Mouse (Mus musculus) retina, embryonic 14.5 days (tissue): ENCODE data around the gene Acot3.

ENCODE experiments used
- DNase-seq: peaks from one replicate; pipeline ENCODE4 v3.0.0-alpha.2; 2015; ENCODE audit warnings: low spot score

Gene Acot3

DNA sequence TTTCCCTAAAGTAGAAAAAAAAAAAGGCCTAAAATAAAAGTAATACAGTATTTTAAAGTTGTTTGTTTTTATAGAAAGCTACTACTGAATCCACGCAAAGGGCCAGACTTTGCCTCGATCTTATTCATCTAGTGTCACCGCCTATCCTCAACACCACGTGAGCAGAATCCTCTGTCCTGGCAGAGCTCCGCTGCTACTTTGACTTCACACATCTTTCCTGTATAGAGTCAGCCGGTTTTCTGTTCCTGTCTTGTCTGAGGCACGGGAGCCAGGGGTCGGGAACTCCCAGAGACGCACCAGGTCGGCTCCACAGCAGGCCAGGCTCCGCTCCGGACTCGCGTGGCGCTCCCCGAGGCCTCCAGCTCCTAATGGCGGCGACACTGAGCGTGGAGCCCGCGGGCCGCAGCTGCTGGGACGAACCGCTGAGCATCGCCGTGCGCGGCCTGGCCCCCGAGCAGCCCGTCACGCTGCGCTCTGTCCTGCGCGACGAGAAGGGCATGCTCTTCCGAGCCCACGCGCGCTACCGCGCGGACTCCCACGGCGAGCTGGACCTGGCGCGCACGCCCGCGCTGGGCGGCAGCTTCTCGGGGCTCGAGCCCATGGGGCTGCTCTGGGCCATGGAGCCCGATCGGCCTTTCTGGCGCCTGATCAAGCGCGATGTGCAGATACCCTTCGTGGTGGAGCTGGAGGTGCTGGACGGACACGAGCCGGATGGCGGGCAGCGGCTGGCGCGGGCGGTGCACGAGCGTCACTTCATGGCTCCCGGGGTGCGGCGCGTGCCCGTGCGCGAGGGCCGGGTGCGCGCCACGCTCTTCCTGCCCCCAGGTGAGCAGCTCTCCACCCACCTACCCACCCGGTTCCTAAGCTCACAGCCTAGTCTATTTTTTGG, 48.9 kb downstream of the Acot3 start, which contains the start of gene Acot6:
Gene Acot6, plus strand, starts transcription at position 51 of the 889 bp plus-strand sequence.
- DNase-seq, result peak; percentile 62

DNA sequence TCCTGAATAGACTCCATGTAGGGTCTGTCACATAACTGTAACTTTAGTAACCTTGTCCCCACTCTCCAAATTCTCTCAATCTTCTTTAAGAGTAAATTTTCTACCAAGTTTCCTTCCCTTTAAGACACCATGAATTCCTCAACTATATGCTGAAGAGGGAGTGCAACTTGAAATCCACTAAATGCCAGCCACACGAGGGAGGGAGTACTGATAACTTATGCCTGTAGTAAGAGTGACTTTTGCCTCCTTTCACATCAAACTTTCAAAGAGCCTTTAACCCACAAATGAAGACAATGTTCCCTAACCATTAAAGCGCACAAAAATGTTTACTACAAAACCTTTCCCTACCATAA, 49.5 kb downstream of the Acot3 start:
- peak; percentile 8 for DNase-seq

DNA sequence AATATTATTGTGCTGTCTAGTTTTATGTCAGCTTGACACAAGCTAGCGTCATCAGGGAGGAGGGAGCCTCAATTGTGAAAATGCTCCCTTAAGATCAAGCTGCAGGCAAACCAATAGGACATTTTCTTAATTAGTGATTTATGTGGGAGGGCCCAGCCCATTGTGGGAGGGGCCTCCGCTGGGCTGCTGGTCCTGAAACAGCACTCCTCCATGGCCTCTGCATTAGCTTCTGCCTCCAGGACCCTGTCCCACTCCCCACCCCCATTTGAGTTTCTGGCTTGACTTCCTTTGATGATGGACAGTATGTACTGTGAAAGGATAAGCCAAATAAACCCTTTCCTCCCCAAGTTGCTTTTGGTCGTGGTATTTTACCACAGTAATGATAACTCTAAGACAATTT, 55.1 kb downstream of the Acot3 start:
- no peak for DNase-seq

DNA sequence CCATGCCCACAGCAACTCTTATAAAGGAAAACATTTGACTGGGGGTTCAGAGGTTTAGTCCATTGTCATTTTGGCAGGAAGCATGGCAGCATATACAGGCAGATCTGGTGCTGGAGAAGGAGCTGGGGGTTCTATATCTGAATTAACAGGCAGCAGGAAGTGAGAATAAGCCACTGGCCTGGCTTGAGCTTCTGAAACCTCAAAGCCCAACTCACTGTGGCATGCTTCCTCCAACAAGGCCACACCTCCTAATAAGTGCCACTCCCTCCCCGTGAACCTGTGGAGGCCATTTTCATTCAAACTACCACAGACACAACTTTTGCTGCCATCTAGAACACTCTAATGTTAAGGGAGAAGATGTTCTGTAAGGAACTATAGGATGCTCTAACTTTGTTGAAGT, 55.7 kb downstream of the Acot3 start:
- DNase-seq, result no peak

DNA sequence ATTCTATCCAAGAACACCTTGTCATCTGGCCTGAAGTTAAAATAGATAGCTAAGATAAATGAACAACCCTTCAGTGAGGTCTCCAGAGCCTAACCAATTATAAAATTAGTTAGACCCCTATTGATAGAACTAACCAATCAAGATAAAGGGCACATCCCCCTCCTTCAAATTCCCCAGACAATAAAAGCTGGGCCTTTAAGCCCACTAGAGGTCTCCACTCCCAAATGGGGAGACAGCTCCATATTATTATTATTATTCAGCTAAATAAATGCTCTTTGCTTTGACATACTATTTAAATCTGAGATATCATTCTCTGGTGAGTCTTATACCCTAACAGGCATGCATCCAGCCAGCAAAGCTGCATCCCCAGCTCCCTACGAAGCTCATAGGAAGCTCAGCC, 58.0 kb downstream of the Acot3 start:
- DNase-seq, result no peak
